Mouse (Mus musculus) myocyte (in vitro differentiated cells): ENCODE measurements at regions not wholly inside any gene's neighbourhood (a gene's known extent, or its start where the extent isn't known, plus 50 kb on each side); places are given as distances from the start of the nearest gene placed in this dataset.

Experiments used
- H3K27me3 ChIP-seq: one replicate; pipeline ENCODE4 v1.6.1; 2011; ENCODE audit not compliant: control insufficient read depth, insufficient read depth, insufficient read length
- H3K36me3 ChIP-seq: one replicate; pipeline ENCODE4 v1.6.1; 2011; ENCODE audit not compliant: control insufficient read depth, insufficient read depth
- H3K4me2 ChIP-seq: one replicate; pipeline ENCODE4 v1.6.1; 2011; ENCODE audit warnings: low read depth, control low read depth
- H3K4me3 ChIP-seq: one replicate; pipeline ENCODE4 v1.5.1; 2011; ENCODE audit warnings: mild to moderate bottlenecking, control low read depth, moderate library complexity
- H3K79me2 ChIP-seq: one replicate; pipeline ENCODE4 v1.6.1; 2011; ENCODE audit not compliant: control insufficient read depth, insufficient read depth
- H3ac ChIP-seq: one replicate; pipeline ENCODE4 v1.6.1; 2011; ENCODE audit not compliant: control insufficient read depth, insufficient read length
- CEBPB ChIP-seq: IDR thresholded peaks from 2 replicates; pipeline ENCODE4 v1.6.1; 2011; ENCODE audit warnings: mild to moderate bottlenecking, moderate library complexity; ENCODE audit not compliant: poor library complexity, insufficient read depth, severe bottlenecking
- E2F4 ChIP-seq: IDR thresholded peaks from one replicate; pipeline ENCODE4 v1.6.1; 2011; ENCODE audit warnings: mild to moderate bottlenecking, control low read depth, moderate library complexity; ENCODE audit not compliant: insufficient read depth
- MAX ChIP-seq: IDR thresholded peaks from one replicate; pipeline ENCODE4 v1.6.1; 2011; ENCODE audit warnings: low read depth, mild to moderate bottlenecking, control low read depth
- MYOD1 ChIP-seq, 3 experiments: IDR thresholded peaks; one replicate each; pipeline ENCODE4 v1.6.1; 2011; ENCODE audit warnings: control low read depth in 2 of 3, low read depth in 2 of 3, mild to moderate bottlenecking in 2 of 3, moderate library complexity in 1 of 3; ENCODE audit not compliant: insufficient read length in 2 of 3, control insufficient read depth in 1 of 3
- MYOG ChIP-seq, 3 experiments: IDR thresholded peaks; one replicate each; pipeline ENCODE4 v1.6.1; 2011; ENCODE audit warnings: control low read depth in 2 of 3, low read depth in 2 of 3, mild to moderate bottlenecking in 2 of 3; ENCODE audit not compliant: insufficient read length in 2 of 3, control insufficient read depth in 1 of 3, insufficient read depth in 1 of 3
- POLR2A ChIP-seq: IDR thresholded peaks from one replicate; pipeline ENCODE4 v1.6.1; 2011; ENCODE audit warnings: low read depth, mild to moderate bottlenecking, control low read depth, moderate library complexity; ENCODE audit not compliant: insufficient read length
- POLR2AphosphoS2 ChIP-seq: IDR thresholded peaks from one replicate; pipeline ENCODE4 v1.6.1; 2011; ENCODE audit warnings: low read depth, control low read depth; ENCODE audit not compliant: insufficient read length
- REST ChIP-seq: IDR thresholded peaks from one replicate; pipeline ENCODE4 v1.6.1; 2011; ENCODE audit warnings: mild to moderate bottlenecking, control low read depth, moderate library complexity; ENCODE audit not compliant: insufficient read depth, insufficient read length
- SRF ChIP-seq: IDR thresholded peaks from one replicate; pipeline ENCODE4 v1.6.1; 2011; ENCODE audit warnings: low read depth; ENCODE audit not compliant: control insufficient read depth, insufficient read length
- TCF12 ChIP-seq: IDR thresholded peaks from one replicate; pipeline ENCODE4 v1.6.1; 2011; ENCODE audit warnings: mild to moderate bottlenecking, control low read depth; ENCODE audit not compliant: poor library complexity, insufficient read depth, severe bottlenecking
- TCF3 ChIP-seq: IDR thresholded peaks from one replicate; pipeline ENCODE4 v1.6.1; 2011; ENCODE audit warnings: low read depth, control low read depth; ENCODE audit not compliant: insufficient read length
- USF1 ChIP-seq: IDR thresholded peaks from one replicate; pipeline ENCODE4 v1.6.1; 2011; ENCODE audit warnings: low read depth, mild to moderate bottlenecking, control low read depth, moderate library complexity

DNA sequence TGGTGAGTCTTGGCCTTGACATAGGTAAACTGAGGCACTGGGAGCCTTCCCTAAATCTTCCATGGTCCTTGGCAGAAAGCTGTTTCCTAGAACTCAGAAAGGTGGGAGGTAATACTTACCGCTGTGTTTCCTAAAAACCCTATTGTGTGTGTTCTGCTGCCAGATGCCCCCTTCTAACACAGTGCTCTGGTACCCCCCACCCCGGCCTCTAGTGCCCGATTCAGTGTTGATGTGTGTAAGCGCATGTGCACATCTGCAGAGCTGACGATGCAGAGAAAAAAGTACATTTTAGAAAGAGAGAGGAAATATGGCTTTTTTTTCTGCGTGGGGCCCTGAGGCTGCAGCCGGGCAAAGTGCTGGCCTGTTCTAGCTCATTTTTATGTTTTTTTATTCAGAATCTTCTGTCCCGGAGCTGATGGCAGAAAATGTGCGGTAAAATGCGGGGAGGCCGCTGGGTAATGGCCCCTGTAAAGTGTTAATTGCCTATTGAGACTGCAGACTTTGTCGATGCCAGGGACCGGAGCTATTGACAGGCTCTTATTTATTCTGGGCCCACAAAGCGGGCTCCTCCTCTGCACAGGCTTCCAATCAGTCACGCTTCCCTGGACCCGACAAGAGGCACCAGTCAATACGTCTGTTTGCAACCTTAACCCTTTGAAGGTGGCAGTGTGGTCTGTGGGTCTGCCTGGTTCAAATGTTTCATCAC, 208.0 kb downstream of the Dhx35 start:
- Histone ChIP-seq H3K4me2 (no peak overlapping the region), H3K27me3 (no peaks in the 10 kb centered on the region), H3K4me3 (no peak overlapping the region), H3K79me2 (no peaks in the 10 kb centered on the region), H3ac (no peak overlapping the region), H3K36me3 (no peaks in the 10 kb centered on the region)
- TF ChIP-seq MAX (no peak), CEBPB (no peak), SRF (no peak), USF1 (no peak), MYOG (IDR thresholded peaks at IDR 0.05; ENCODE audit: control insufficient read depth in 1 of 3, insufficient read depth in 1 of 3, insufficient read length in 2 of 3, low read depth in 2 of 3) (no peak), REST (no peak), POLR2A (no peak)

DNA sequence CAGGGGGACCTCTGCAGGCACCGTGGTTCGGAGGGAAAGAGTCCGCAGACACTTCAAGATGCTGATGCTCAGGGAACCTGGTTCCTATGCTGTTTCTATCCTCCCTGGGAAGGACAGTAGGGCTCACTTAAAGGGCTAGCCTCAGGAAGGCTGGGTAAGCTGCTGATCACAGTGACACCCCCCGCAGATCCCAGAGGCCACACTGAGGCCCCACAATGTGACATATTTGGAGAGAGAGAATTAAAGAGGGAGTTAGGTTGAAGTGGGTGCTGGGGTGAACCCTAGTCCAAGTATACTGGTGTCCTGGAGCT, 208.5 kb downstream of the Dhx35 start:
- H3ac ChIP-seq, result no peak overlapping the region
- TF ChIP-seq POLR2A (no peak), CEBPB (no peak), TCF3 (no peak), MAX (no peak), SRF (no peak), MYOG (IDR thresholded peaks at IDR 0.05; ENCODE audit: control insufficient read depth in 1 of 3, insufficient read depth in 1 of 3, insufficient read length in 2 of 3, low read depth in 2 of 3) (no peak), POLR2AphosphoS2 (no peak), USF1 (no peak), TCF12 (no peak), REST (no peak), E2F4 (no peak), MYOD1 (IDR thresholded peaks at IDR 0.05; ENCODE audit: control insufficient read depth in 1 of 3, insufficient read length in 2 of 3, low read depth in 2 of 3) (no peak)
- no peak overlapping the region for H3K4me2 ChIP-seq
- H3K79me2 ChIP-seq, result no peaks in the 10 kb centered on the region
- no peak overlapping the region for H3K4me3 ChIP-seq
- no peaks in the 10 kb centered on the region for H3K27me3 ChIP-seq
- H3K36me3 ChIP-seq, result no peaks in the 10 kb centered on the region

DNA sequence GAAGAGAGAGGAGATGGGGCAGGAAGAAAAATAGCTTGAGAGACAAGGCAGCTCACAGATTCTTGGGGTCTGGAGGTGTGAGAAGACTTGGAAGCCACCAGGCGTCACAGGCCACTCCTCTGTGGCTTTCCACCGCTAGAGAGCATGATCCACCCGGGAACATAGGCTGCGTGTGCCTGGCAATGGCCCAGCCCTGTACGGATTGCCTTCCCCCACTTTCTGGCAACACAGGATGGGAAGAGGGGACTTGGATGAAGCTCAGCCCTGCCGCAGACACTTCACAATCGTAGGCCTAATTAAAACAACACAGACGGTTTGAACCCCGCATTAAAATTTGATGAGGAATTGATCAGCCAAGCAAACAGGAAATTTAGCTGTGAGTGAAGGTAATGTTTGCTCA, 209.8 kb downstream of the Dhx35 start:
- Histone ChIP-seq H3K36me3 (no peaks in the 10 kb centered on the region), H3K4me2 (no peak overlapping the region), H3K27me3 (no peaks in the 10 kb centered on the region), H3K4me3 (no peak overlapping the region), H3ac (no peak overlapping the region), H3K79me2 (no peaks in the 10 kb centered on the region)
- TF ChIP-seq E2F4 (no peak), USF1 (no peak), CEBPB (no peak), MAX (no peak), POLR2A (no peak), MYOD1 (IDR thresholded peaks at IDR 0.05; ENCODE audit: control insufficient read depth in 1 of 3, insufficient read length in 2 of 3, low read depth in 2 of 3) (no peak), SRF (no peak), TCF12 (no peak), TCF3 (no peak), MYOG (IDR thresholded peaks at IDR 0.05; ENCODE audit: control insufficient read depth in 1 of 3, insufficient read depth in 1 of 3, insufficient read length in 2 of 3, low read depth in 2 of 3) (no peak), POLR2AphosphoS2 (no peak), REST (no peak)

GRCm38 (mm10) chr2:159012725-159013124, 218.1 kb downstream of the Dhx35 start:
- Histone ChIP-seq H3K79me2 (no peaks in the 10 kb centered on the region), H3K36me3 (no peaks in the 10 kb centered on the region), H3K4me2 (no peak overlapping the region), H3ac (no peak overlapping the region), H3K27me3 (no peaks in the 10 kb centered on the region), H3K4me3 (no peak overlapping the region)
- TF ChIP-seq MYOG (IDR thresholded peaks at IDR 0.05; ENCODE audit: control insufficient read depth in 1 of 3, insufficient read depth in 1 of 3, insufficient read length in 2 of 3, low read depth in 2 of 3) (no peak), CEBPB (no peak), POLR2A (no peak), REST (no peak), TCF3 (no peak), POLR2AphosphoS2 (no peak), USF1 (no peak), MYOD1 (IDR thresholded peaks at IDR 0.05; ENCODE audit: control insufficient read depth in 1 of 3, insufficient read length in 2 of 3, low read depth in 2 of 3) (no peak), SRF (no peak), E2F4 (no peak), MAX (no peak), TCF12 (no peak)
